Mouse (Mus musculus) ES-Bruce4 (cell line): ENCODE results near the gene Dll1. TPM values are rescaled to one million over a fixed set of nuclear protein-coding genes. Genes with fewer than 3 reads are reported as not detected.

Experiments
- H3K27ac ChIP-seq: 2 replicates; pipeline ENCODE4 v1.5.1; 2012; ENCODE audit warnings: low read length, inconsistent platforms; ENCODE audit not compliant: insufficient read depth
- H3K27me3 ChIP-seq: 2 replicates; pipeline ENCODE4 v1.6.1; 2012; ENCODE audit warnings: mild to moderate bottlenecking, low read length, inconsistent platforms; ENCODE audit not compliant: control insufficient read depth, poor library complexity, insufficient read depth, severe bottlenecking
- H3K36me3 ChIP-seq: 2 replicates; pipeline ENCODE4 v1.6.1; 2012; ENCODE audit warnings: inconsistent platforms, mild to moderate bottlenecking, low read length, moderate library complexity; ENCODE audit not compliant: control insufficient read depth, poor library complexity, insufficient read depth, severe bottlenecking
- H3K4me1 ChIP-seq: one replicate; pipeline ENCODE4 v1.8.1; 2011; ENCODE audit warnings: low read length; ENCODE audit not compliant: control insufficient read depth, insufficient read depth
- H3K4me3 ChIP-seq: 2 replicates; pipeline ENCODE4 v1.5.1; 2011; ENCODE audit warnings: low read depth, mild to moderate bottlenecking, low read length
- H3K9ac ChIP-seq: 2 replicates; pipeline ENCODE4 v1.6.1; 2012; ENCODE audit warnings: low read depth, mild to moderate bottlenecking, inconsistent platforms; ENCODE audit not compliant: poor library complexity, severe bottlenecking
- H3K9me3 ChIP-seq: replicated peaks from 2 replicates; pipeline ENCODE4 v1.6.1; 2012; ENCODE audit warnings: mild to moderate bottlenecking, low read length, inconsistent platforms; ENCODE audit not compliant: control insufficient read depth, poor library complexity, insufficient read depth, severe bottlenecking
- CTCF ChIP-seq: IDR thresholded peaks from one replicate; pipeline ENCODE4 v1.8.1; 2011; ENCODE audit warnings: low read depth, low read length
- EP300 ChIP-seq: IDR thresholded peaks from 2 replicates; pipeline ENCODE4 v1.6.1; 2011; ENCODE audit warnings: low read depth, low read length; ENCODE audit not compliant: insufficient read depth
- POLR2A ChIP-seq: IDR thresholded peaks from one replicate; pipeline ENCODE4 v1.8.1; 2011; ENCODE audit warnings: low read length; ENCODE audit not compliant: insufficient read depth
- polyA plus RNA-seq: library from polyadenylated mRNA; stranded (reverse); fragments of >200 nt; gene quantifications from 2 replicates; pipeline ENCODE4 v1.2.4, GENCODE M21; 2011; ENCODE audit warnings: low read depth; ENCODE audit not compliant: missing spikeins, insufficient read depth, insufficient read length

Gene Dll1
- polyA plus RNA-seq, 1 experiment = 2.0 TPM

- Histone ChIP-seq H3K36me3 (no peaks in the 10 kb centered on the region), H3K9ac (no peak overlapping the region), H3K27me3 (no peaks in the 10 kb centered on the region), H3K4me1 (no peaks in the 10 kb centered on the region), H3K27ac (no peak overlapping the region), H3K9me3 (no peaks in the 10 kb centered on the region), H3K4me3 (no peak overlapping the region)
- TF ChIP-seq CTCF = no peak
- no peak for TF ChIP-seq EP300
- TF ChIP-seq POLR2A = no peak
These were observed 22.7 kb downstream of the Dll1 start for GRCm38 (mm10) chr17:15354006-15354405.

GRCm38 (mm10) chr17:15352869-15353610 is 23.6 kb downstream of the Dll1 start:
- H3K27me3 ChIP-seq = no peaks in the 10 kb centered on the region
- no peaks in the 10 kb centered on the region for H3K36me3 ChIP-seq
- H3K9ac ChIP-seq = no peak overlapping the region
- H3K9me3 ChIP-seq = no peaks in the 10 kb centered on the region
- no peak overlapping the region for H3K27ac ChIP-seq
- no peaks in the 10 kb centered on the region for H3K4me1 ChIP-seq
- TF ChIP-seq POLR2A (no peak), EP300 (no peak), CTCF (no peak)
- H3K4me3 ChIP-seq = no peak overlapping the region

- TF ChIP-seq EP300 (no peak), CTCF (no peak), POLR2A (no peak)
- H3K4me3 ChIP-seq = no peak overlapping the region
- H3K9me3 ChIP-seq = no peaks in the 10 kb centered on the region
- no peak overlapping the region for H3K27ac ChIP-seq
- H3K36me3 ChIP-seq = no peaks in the 10 kb centered on the region
- H3K9ac ChIP-seq = no peak overlapping the region
- no peaks in the 10 kb centered on the region for H3K27me3 ChIP-seq
- no peaks in the 10 kb centered on the region for H3K4me1 ChIP-seq
These were observed 26.5 kb downstream of the Dll1 start for GRCm38 (mm10) chr17:15350152-15350551.

- peak; percentile 10 for TF ChIP-seq CTCF
- TF ChIP-seq POLR2A = no peak
- TF ChIP-seq EP300 = no peak
- Histone ChIP-seq H3K9ac (no peak overlapping the region), H3K9me3 (no peaks in the 10 kb centered on the region), H3K4me3 (0 out of 2 replicates have a peak overlapping the region, but pooled peaks have one; percentile 2), H3K4me1 (no peaks in the 10 kb centered on the region), H3K36me3 (no peaks in the 10 kb centered on the region), H3K27me3 (no peaks in the 10 kb centered on the region), H3K27ac (no peak overlapping the region)
These were observed 33.4 kb downstream of the Dll1 start for GRCm38 (mm10) chr17:15343071-15343822.

- H3K27ac ChIP-seq = no peak overlapping the region
- H3K4me1 ChIP-seq = no peaks in the 10 kb centered on the region
- no peak for TF ChIP-seq POLR2A
- TF ChIP-seq CTCF = no peak
- no peak for TF ChIP-seq EP300
These were observed 38.8 kb downstream of the Dll1 start for GRCm38 (mm10) chr17:15337906-15338305.

GRCm38 (mm10) chr17:15329740-15330318 is 46.8 kb downstream of the Dll1 start:
- Histone ChIP-seq H3K27me3 (no peaks in the 10 kb centered on the region), H3K4me3 (no peak overlapping the region), H3K9me3 (no peaks in the 10 kb centered on the region), H3K9ac (no peak overlapping the region), H3K36me3 (no peaks in the 10 kb centered on the region), H3K4me1 (no peaks in the 10 kb centered on the region), H3K27ac (no peak overlapping the region)
- TF ChIP-seq CTCF = no peak

More at GRCm38 (mm10) chr17:15337906-15338305, 38.8 kb downstream of the Dll1 start:
- Histone ChIP-seq H3K9me3 (no peaks in the 10 kb centered on the region; the same call in 1 of the 2 replicates), H3K4me3 (no peak overlapping the region), H3K36me3 (no peaks in the 10 kb centered on the region), H3K9ac (no peak overlapping the region), H3K27me3 (no peaks in the 10 kb centered on the region)
